Mouse (Mus musculus): ENCODE data around the gene Cbln3. TPM values are rescaled to one million over a fixed set of nuclear protein-coding genes. Genes with fewer than 3 reads are reported as not detected.

Cbln3 gene
- polyA plus RNA-seq, 1 experiment from 2014 or later: 0.18 TPM

- ATAC-seq: no peak
- Histone ChIP-seq H3K4me3 (replicated peaks) (no peak overlapping the region), H3K27ac (no peak overlapping the region), H3K9ac (peak overlapping the region; percentile 15; the same call in 1 of the 2 replicates), H3K4me1 (replicated peaks) (peaks cover 21% of the 10 kb centered on the region), H3K9me3 (no peaks in the 10 kb centered on the region), H3K4me2 (replicated peaks) (peak overlapping the region; percentile 28; the same call in 1 of the 2 replicates), H3K27me3 (replicated peaks) (no peaks in the 10 kb centered on the region), H3K36me3 (0 out of 2 replicates have a peak, but pooled peaks cover 2% of the 10 kb centered on the region)
- WGBS: 9% methylated on average over 14 of the region's 14 CpGs
Observed at GRCm38 (mm10) chr14:55877469-55878315, 6.5 kb downstream of the Cbln3 start.

- Histone ChIP-seq H3K4me2 (replicated peaks) (peak overlapping the region; percentile 52), H3K27ac (no peak overlapping the region), H3K9me3 (no peaks in the 10 kb centered on the region), H3K4me1 (replicated peaks) (peaks cover 15% of the 10 kb centered on the region), H3K9ac (no peak overlapping the region), H3K4me3 (replicated peaks) (peak overlapping the region; percentile 12), H3K36me3 (peaks cover 27% of the 10 kb centered on the region), H3K27me3 (replicated peaks) (no peaks in the 10 kb centered on the region)
- 14% methylated on average over 30 of the region's 30 CpGs for WGBS
- peak; percentile 69 for ATAC-seq
Observed at GRCm38 (mm10) chr14:55873714-55874683, 10.2 kb downstream of the Cbln3 start.

- WGBS: 87% methylated on average over 8 of the region's 8 CpGs
- Histone ChIP-seq H3K9me3 (no peaks in the 10 kb centered on the region), H3K4me2 (replicated peaks) (no peak overlapping the region; the same call in 1 of the 2 replicates), H3K27me3 (replicated peaks) (no peaks in the 10 kb centered on the region), H3K27ac (no peak overlapping the region), H3K4me3 (replicated peaks) (no peak overlapping the region), H3K9ac (no peak overlapping the region), H3K4me1 (replicated peaks) (peaks cover 15% of the 10 kb centered on the region), H3K36me3 (peaks cover 33% of the 10 kb centered on the region)
- ATAC-seq: peak; percentile 11; the same call in 1 of the 2 replicates
Observed at GRCm38 (mm10) chr14:55873242-55873713, 10.9 kb downstream of the Cbln3 start.

GRCm38 (mm10) chr14:55872551-55872950 is 11.6 kb downstream of the Cbln3 start:
- Histone ChIP-seq H3K4me2 (replicated peaks) (no peak overlapping the region), H3K9me3 (no peaks in the 10 kb centered on the region), H3K9ac (no peak overlapping the region), H3K27me3 (replicated peaks) (no peaks in the 10 kb centered on the region), H3K36me3 (peaks cover 40% of the 10 kb centered on the region), H3K4me1 (replicated peaks) (peaks cover 10% of the 10 kb centered on the region), H3K4me3 (replicated peaks) (no peak overlapping the region), H3K27ac (no peak overlapping the region)
- ATAC-seq: peak; percentile 37; the same call in 1 of the 2 replicates
- WGBS: 85% methylated on average over 17 of the region's 17 CpGs

- Histone ChIP-seq H3K27me3 (replicated peaks) (no peaks in the 10 kb centered on the region), H3K27ac (no peak overlapping the region), H3K4me3 (replicated peaks) (no peak overlapping the region), H3K36me3 (peaks cover 40% of the 10 kb centered on the region), H3K9me3 (no peaks in the 10 kb centered on the region), H3K4me2 (replicated peaks) (no peak overlapping the region), H3K4me1 (replicated peaks) (peaks cover 10% of the 10 kb centered on the region), H3K9ac (no peak overlapping the region)
- no peak for ATAC-seq
- WGBS: 86% methylated on average over 12 of the region's 12 CpGs
Observed at GRCm38 (mm10) chr14:55872039-55872438, 12.2 kb downstream of the Cbln3 start.

GRCm38 (mm10) chr14:55869538-55869937 is 14.7 kb downstream of the Cbln3 start:
- Histone ChIP-seq H3K36me3 (peaks cover 57% of the 10 kb centered on the region), H3K4me2 (replicated peaks) (no peak overlapping the region), H3K9me3 (no peaks in the 10 kb centered on the region), H3K4me3 (replicated peaks) (no peak overlapping the region), H3K27ac (no peak overlapping the region), H3K9ac (no peak overlapping the region), H3K4me1 (replicated peaks) (peaks cover 10% of the 10 kb centered on the region), H3K27me3 (replicated peaks) (no peaks in the 10 kb centered on the region)
- ATAC-seq: no peak
- WGBS: 93% methylated on average over 6 of the region's 6 CpGs

- Histone ChIP-seq H3K9ac (no peak overlapping the region), H3K36me3 (peaks cover 60% of the 10 kb centered on the region), H3K4me1 (replicated peaks) (peaks cover 10% of the 10 kb centered on the region; the same call in 1 of the 2 replicates), H3K27ac (no peak overlapping the region), H3K9me3 (no peaks in the 10 kb centered on the region), H3K4me2 (replicated peaks) (no peak overlapping the region), H3K27me3 (replicated peaks) (no peaks in the 10 kb centered on the region), H3K4me3 (replicated peaks) (no peak overlapping the region)
- WGBS: 88% methylated on average over 14 of the region's 14 CpGs
- no peak for ATAC-seq
Observed at GRCm38 (mm10) chr14:55868230-55869026, 15.8 kb downstream of the Cbln3 start.

GRCm38 (mm10) chr14:55866962-55867361 is 17.2 kb downstream of the Cbln3 start:
- Histone ChIP-seq H3K27me3 (replicated peaks) (no peaks in the 10 kb centered on the region), H3K9ac (no peak overlapping the region), H3K4me1 (replicated peaks) (peaks cover 12% of the 10 kb centered on the region), H3K36me3 (peaks cover 51% of the 10 kb centered on the region), H3K4me2 (replicated peaks) (no peak overlapping the region), H3K9me3 (no peaks in the 10 kb centered on the region), H3K4me3 (replicated peaks) (no peak overlapping the region), H3K27ac (no peak overlapping the region)
- no peak for ATAC-seq
- 34% methylated on average over 4 of the region's 4 CpGs for WGBS

- Histone ChIP-seq H3K36me3 (peaks cover 32% of the 10 kb centered on the region), H3K9ac (no peak overlapping the region), H3K27ac (no peak overlapping the region), H3K4me3 (replicated peaks) (no peak overlapping the region), H3K4me2 (replicated peaks) (no peak overlapping the region), H3K9me3 (no peaks in the 10 kb centered on the region), H3K27me3 (replicated peaks) (no peaks in the 10 kb centered on the region), H3K4me1 (replicated peaks) (peaks cover 22% of the 10 kb centered on the region)
- peak; percentile 79 for ATAC-seq
- 26% methylated on average over 7 of the region's 7 CpGs for WGBS
Observed at GRCm38 (mm10) chr14:55863773-55864172, 20.4 kb downstream of the Cbln3 start.

- peaks cover 24% of the 10 kb centered on the region for H3K36me3 ChIP-seq
- no peaks in the 10 kb centered on the region for H3K9me3 ChIP-seq
- H3K4me2 ChIP-seq (replicated peaks): no peak overlapping the region
- H3K4me3 ChIP-seq (replicated peaks): no peak overlapping the region
- no peak for ATAC-seq
- no peaks in the 10 kb centered on the region for H3K27me3 ChIP-seq (replicated peaks)
- H3K27ac ChIP-seq: no peak overlapping the region
- peaks cover 27% of the 10 kb centered on the region for H3K4me1 ChIP-seq (replicated peaks)
- no peak overlapping the region for H3K9ac ChIP-seq
- 90% methylated on average over 10 of the region's 10 CpGs for WGBS
Observed at GRCm38 (mm10) chr14:55862970-55863369, 21.2 kb downstream of the Cbln3 start.

- Histone ChIP-seq H3K27ac (no peak overlapping the region), H3K4me2 (replicated peaks) (no peak overlapping the region), H3K4me1 (replicated peaks) (peaks cover 34% of the 10 kb centered on the region), H3K9me3 (no peaks in the 10 kb centered on the region), H3K4me3 (replicated peaks) (no peak overlapping the region), H3K36me3 (peaks cover 20% of the 10 kb centered on the region), H3K27me3 (replicated peaks) (no peaks in the 10 kb centered on the region), H3K9ac (no peak overlapping the region)
- WGBS: 55% methylated on average over 6 of the region's 6 CpGs
- ATAC-seq: no peak
Observed at GRCm38 (mm10) chr14:55862186-55862585, 22.0 kb downstream of the Cbln3 start.
